Mouse (Mus musculus): ENCODE measurements around the gene Syt1. TPM values are rescaled to one million over a fixed set of nuclear protein-coding genes. Genes with fewer than 3 reads are reported as not detected.

Gene Syt1
- polyA plus RNA-seq, 1 experiment, result not detected

DNA sequence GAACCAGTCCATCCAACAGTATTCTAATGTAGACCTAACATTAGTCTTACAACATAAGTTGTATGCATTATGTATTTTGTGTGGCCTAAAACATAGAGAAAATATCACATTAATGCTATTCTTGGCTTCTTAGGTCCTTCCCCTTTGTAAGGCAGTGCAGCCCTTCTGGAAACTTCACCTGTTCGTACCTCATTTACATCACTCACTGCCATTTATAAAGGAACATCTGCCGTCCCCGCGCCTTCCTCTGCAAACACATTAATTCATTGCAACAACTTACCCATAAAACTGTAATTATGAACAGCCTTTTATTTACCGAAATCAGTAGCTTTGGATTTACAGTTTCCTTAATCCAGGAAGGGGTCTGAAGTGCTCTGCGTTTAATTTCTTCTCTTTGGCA lies 195.4 kb downstream of the Syt1 start:
- TF ChIP-seq GATA1 (IDR thresholded peaks at IDR 0.05; ENCODE audit: low read length) (no peak), TAL1 (IDR thresholded peaks at IDR 0.05; ENCODE audit: low read length) (no peak)
- Histone ChIP-seq H3K27me3 (ENCODE audit: control insufficient read depth) (no peaks in the 10 kb centered on the region), H3K4me1 (ENCODE audit: control insufficient read depth) (no peaks in the 10 kb centered on the region)

GRCm38 (mm10) chr10:108804380-108804779 lies 206.4 kb downstream of the Syt1 start:
- Histone ChIP-seq H3K4me1 (ENCODE audit: control insufficient read depth) (no peaks in the 10 kb centered on the region), H3K4me3 (replicated peaks) (no peak overlapping the region), H3K9me3 (ENCODE audit: control insufficient read depth, low read length) (no peaks in the 10 kb centered on the region), H3K27me3 (ENCODE audit: control insufficient read depth) (no peaks in the 10 kb centered on the region), H3K36me3 (ENCODE audit: control insufficient read depth) (no peaks in the 10 kb centered on the region)
- TF ChIP-seq GATA1 (IDR thresholded peaks at IDR 0.05; ENCODE audit: low read length), result no peak
- TF ChIP-seq TAL1 (IDR thresholded peaks at IDR 0.05; ENCODE audit: low read length), result no peak

More for the DNA sequence above, 195.4 kb downstream of the Syt1 start:
- Histone ChIP-seq H3K36me3 (ENCODE audit: control insufficient read depth) (no peaks in the 10 kb centered on the region), H3K4me3 (replicated peaks) (no peak overlapping the region), H3K9me3 (ENCODE audit: control insufficient read depth, low read length) (peaks cover 13% of the 10 kb centered on the region; the same call in 1 of the 2 replicates)

DNA sequence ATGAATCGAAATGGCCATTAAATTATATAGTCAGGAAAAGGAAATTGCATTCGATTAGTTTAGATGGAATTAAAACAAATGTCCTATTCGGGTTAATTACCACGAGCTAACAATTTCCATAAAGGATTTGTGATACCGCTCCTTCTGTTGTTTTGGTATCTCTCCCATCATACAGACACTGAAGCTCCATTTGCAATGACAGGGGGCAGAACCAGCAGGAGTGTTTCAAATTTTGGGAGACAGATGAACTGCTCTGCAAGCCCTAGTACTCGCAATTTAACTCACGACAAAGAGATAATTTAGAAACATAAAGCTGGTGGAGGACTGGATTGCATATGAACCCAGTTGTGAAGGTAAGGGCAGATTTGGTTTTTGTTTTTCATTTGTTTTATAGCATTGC lies 210.0 kb downstream of the Syt1 start:
- no peaks in the 10 kb centered on the region for H3K27me3 ChIP-seq (ENCODE audit: control insufficient read depth)
- H3K4me3 ChIP-seq (replicated peaks), result no peak overlapping the region
- TF ChIP-seq GATA1 (IDR thresholded peaks at IDR 0.05; ENCODE audit: low read length) (no peak), TAL1 (IDR thresholded peaks at IDR 0.05; ENCODE audit: low read length) (no peak)

DNA sequence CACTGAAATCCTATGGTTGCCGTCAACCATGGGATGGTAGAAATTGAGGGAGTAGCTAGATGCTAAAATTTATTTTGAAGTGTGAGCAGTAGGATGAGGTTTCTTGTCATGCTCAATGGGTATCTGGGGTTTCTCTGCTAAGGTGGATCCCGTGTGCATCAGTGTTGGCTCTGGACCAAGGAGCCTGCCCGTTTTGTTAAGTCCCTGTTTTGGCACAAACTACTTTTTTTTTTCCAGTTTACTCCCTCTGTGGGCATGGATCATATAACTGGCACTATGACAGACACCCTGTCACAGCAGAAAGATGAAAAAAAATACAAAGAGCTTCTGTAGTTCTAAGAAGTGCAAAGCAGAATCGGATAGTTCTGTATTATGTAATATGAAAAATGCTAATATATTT lies 212.0 kb downstream of the Syt1 start:
- H3K9me3 ChIP-seq (ENCODE audit: control insufficient read depth, low read length), result no peaks in the 10 kb centered on the region
- no peak for TF ChIP-seq GATA1 (IDR thresholded peaks at IDR 0.05; ENCODE audit: low read length)
- no peak for TF ChIP-seq TAL1 (IDR thresholded peaks at IDR 0.05; ENCODE audit: low read length)
- no peak overlapping the region for H3K4me3 ChIP-seq (replicated peaks)
- no peaks in the 10 kb centered on the region for H3K27me3 ChIP-seq (ENCODE audit: control insufficient read depth)
- no peaks in the 10 kb centered on the region for H3K4me1 ChIP-seq (ENCODE audit: control insufficient read depth)
- H3K36me3 ChIP-seq (ENCODE audit: control insufficient read depth), result no peaks in the 10 kb centered on the region

More for the DNA sequence above, 210.0 kb downstream of the Syt1 start:
- no peaks in the 10 kb centered on the region for H3K36me3 ChIP-seq (ENCODE audit: control insufficient read depth)
- H3K9me3 ChIP-seq (ENCODE audit: control insufficient read depth, low read length), result no peaks in the 10 kb centered on the region
- no peaks in the 10 kb centered on the region for H3K4me1 ChIP-seq (ENCODE audit: control insufficient read depth)

DNA sequence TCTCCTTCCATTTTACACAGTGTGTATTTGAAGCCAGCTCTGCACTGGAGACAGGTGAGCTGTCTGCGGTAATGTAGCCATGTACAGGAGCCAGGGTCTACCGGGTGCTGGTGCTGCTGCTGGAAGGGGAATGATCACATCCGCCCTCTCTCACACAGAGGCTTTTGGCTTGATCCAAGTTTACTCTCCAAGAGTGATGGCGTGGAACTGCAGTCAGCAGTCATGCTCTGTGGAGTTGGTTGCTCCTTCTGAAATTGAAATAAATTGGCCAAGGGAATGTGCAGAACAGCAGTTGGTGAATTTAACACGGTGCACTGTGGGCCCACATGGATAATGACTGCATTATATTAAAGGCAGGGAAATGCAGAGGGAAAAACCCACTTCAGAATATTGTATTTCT lies 228.0 kb downstream of the Syt1 start:
- H3K36me3 ChIP-seq (ENCODE audit: control insufficient read depth), result no peaks in the 10 kb centered on the region
- H3K9me3 ChIP-seq (ENCODE audit: control insufficient read depth, low read length), result peaks cover 4% of the 10 kb centered on the region; the same call in 1 of the 2 replicates
- no peaks in the 10 kb centered on the region for H3K4me1 ChIP-seq (ENCODE audit: control insufficient read depth)
- TF ChIP-seq GATA1 (IDR thresholded peaks at IDR 0.05; ENCODE audit: low read length), result no peak
- no peak for TF ChIP-seq TAL1 (IDR thresholded peaks at IDR 0.05; ENCODE audit: low read length)
- H3K27me3 ChIP-seq (ENCODE audit: control insufficient read depth), result no peaks in the 10 kb centered on the region
- H3K4me3 ChIP-seq (replicated peaks), result no peak overlapping the region

- no peak for TF ChIP-seq GATA1 (IDR thresholded peaks at IDR 0.05; ENCODE audit: low read length)
- no peak for TF ChIP-seq TAL1 (IDR thresholded peaks at IDR 0.05; ENCODE audit: low read length)
- H3K27me3 ChIP-seq (ENCODE audit: control insufficient read depth), result no peaks in the 10 kb centered on the region
- no peaks in the 10 kb centered on the region for H3K36me3 ChIP-seq (ENCODE audit: control insufficient read depth)
- H3K9me3 ChIP-seq (ENCODE audit: control insufficient read depth, low read length), result peaks cover 4% of the 10 kb centered on the region; the same call in 1 of the 2 replicates
- H3K4me1 ChIP-seq (ENCODE audit: control insufficient read depth), result no peaks in the 10 kb centered on the region
- no peak overlapping the region for H3K4me3 ChIP-seq (replicated peaks)
Measured at GRCm38 (mm10) chr10:108780614-108781013, 230.2 kb downstream of the Syt1 start.

- H3K4me1 ChIP-seq (ENCODE audit: control insufficient read depth), result no peaks in the 10 kb centered on the region
- no peaks in the 10 kb centered on the region for H3K36me3 ChIP-seq (ENCODE audit: control insufficient read depth)
- H3K27me3 ChIP-seq (ENCODE audit: control insufficient read depth), result no peaks in the 10 kb centered on the region
- no peak for TF ChIP-seq GATA1 (IDR thresholded peaks at IDR 0.05; ENCODE audit: low read length)
- no peak for TF ChIP-seq TAL1 (IDR thresholded peaks at IDR 0.05; ENCODE audit: low read length)
- H3K4me3 ChIP-seq (replicated peaks), result no peak overlapping the region
- no peaks in the 10 kb centered on the region for H3K9me3 ChIP-seq (ENCODE audit: control insufficient read depth, low read length)
Measured at GRCm38 (mm10) chr10:108776735-108777134, 234.0 kb downstream of the Syt1 start.

GRCm38 (mm10) chr10:108771081-108771480 lies 239.7 kb downstream of the Syt1 start:
- TF ChIP-seq GATA1 (IDR thresholded peaks at IDR 0.05; ENCODE audit: low read length) (no peak), TAL1 (IDR thresholded peaks at IDR 0.05; ENCODE audit: low read length) (no peak)
- no peaks in the 10 kb centered on the region for H3K27me3 ChIP-seq (ENCODE audit: control insufficient read depth)

DNA sequence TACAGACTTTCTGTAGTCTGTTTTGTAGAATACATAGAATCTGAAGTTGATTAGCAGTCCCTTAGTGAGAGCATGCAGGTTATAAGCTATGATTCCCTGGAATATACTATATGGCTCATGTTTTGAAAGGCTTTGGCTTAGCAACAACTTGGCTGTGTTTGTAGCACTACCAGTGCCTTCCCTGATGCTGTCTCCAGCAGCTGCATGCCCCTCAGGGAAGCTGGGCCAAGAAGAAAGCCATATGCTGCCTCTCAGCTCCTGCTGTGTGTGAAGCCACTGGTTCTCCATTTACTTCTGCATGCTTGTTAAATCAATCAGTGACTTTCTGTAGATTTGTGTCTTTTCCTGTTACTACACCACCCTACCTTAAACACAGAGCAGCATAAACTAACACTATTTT lies 245.2 kb downstream of the Syt1 start:
- no peak for TF ChIP-seq TAL1 (IDR thresholded peaks at IDR 0.05; ENCODE audit: low read length)
- TF ChIP-seq GATA1 (IDR thresholded peaks at IDR 0.05; ENCODE audit: low read length), result no peak
- Histone ChIP-seq H3K4me3 (replicated peaks) (no peak overlapping the region), H3K36me3 (ENCODE audit: control insufficient read depth) (no peaks in the 10 kb centered on the region), H3K27me3 (ENCODE audit: control insufficient read depth) (no peaks in the 10 kb centered on the region), H3K4me1 (ENCODE audit: control insufficient read depth) (no peaks in the 10 kb centered on the region), H3K9me3 (ENCODE audit: control insufficient read depth, low read length) (peaks cover 3% of the 10 kb centered on the region; the same call in 1 of the 2 replicates)

More at GRCm38 (mm10) chr10:108771081-108771480, 239.7 kb downstream of the Syt1 start:
- Histone ChIP-seq H3K9me3 (ENCODE audit: control insufficient read depth, low read length) (no peaks in the 10 kb centered on the region), H3K4me1 (ENCODE audit: control insufficient read depth) (no peaks in the 10 kb centered on the region), H3K4me3 (replicated peaks) (no peak overlapping the region), H3K36me3 (ENCODE audit: control insufficient read depth) (no peaks in the 10 kb centered on the region)

DNA sequence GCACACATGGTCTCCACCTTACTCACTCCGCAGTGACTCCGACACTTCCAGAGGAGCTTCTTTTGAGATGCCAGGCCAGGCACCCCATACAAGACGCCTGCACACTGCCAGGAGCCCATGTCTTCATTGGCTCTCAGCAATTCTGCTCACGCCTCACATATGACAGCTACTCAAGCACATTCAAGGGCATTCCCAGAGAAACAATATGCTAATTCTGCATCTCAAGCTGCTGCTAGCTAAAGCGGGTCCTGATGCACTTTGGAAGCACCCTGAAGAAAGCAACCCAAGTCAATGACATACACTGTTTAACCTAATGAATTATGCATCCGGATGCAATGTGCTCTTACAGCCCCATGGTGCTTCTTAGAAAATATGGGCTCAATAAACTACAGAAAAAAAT lies 247.1 kb downstream of the Syt1 start:
- Histone ChIP-seq H3K9me3 (ENCODE audit: control insufficient read depth, low read length) (peaks cover 3% of the 10 kb centered on the region; the same call in 1 of the 2 replicates), H3K4me3 (replicated peaks) (no peak overlapping the region)
- TF ChIP-seq TAL1 (IDR thresholded peaks at IDR 0.05; ENCODE audit: low read length) (no peak), GATA1 (IDR thresholded peaks at IDR 0.05; ENCODE audit: low read length) (no peak)

More for the DNA sequence above, 247.1 kb downstream of the Syt1 start:
- no peaks in the 10 kb centered on the region for H3K4me1 ChIP-seq (ENCODE audit: control insufficient read depth)
- H3K36me3 ChIP-seq (ENCODE audit: control insufficient read depth), result no peaks in the 10 kb centered on the region
- no peaks in the 10 kb centered on the region for H3K27me3 ChIP-seq (ENCODE audit: control insufficient read depth)

Data from erythroblast, embryonic 14.5 days (primary cell).